Mouse (Mus musculus): Measurements from ENCODE around the gene Sox1. TPM values are rescaled to one million over a fixed set of nuclear protein-coding genes. Genes with fewer than 3 reads are reported as not detected.

Gene Sox1
- polyA plus RNA-seq, 1 experiment = not detected

DNA sequence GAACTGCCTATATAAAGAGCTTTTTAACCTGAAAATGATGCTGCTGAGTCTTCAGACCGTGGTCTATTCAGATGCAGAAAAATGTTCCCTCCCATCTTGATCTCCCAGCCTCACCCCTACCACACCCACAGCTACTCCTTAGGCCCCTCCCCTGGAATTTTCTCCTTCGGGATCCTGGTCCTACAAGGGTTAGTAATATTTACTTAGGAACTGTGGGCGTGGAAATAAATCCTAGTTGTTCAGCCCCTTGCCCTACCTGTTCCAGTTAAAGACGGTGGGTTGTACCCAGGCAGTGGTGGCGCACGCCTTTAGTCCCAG, 36.6 kb downstream of the Sox1 start:
- WGBS = 62% methylated on average over 6 of the region's 6 CpGs
- H3K36me3 ChIP-seq (ENCODE audit: control insufficient read depth, insufficient read depth, low read length) = no peaks in the 10 kb centered on the region
- no peaks in the 10 kb centered on the region for H3K4me1 ChIP-seq (ENCODE audit: control insufficient read depth, insufficient read depth, insufficient read length)
- H3K4me3 ChIP-seq (ENCODE audit: extremely low read depth, insufficient read depth, insufficient read length) = no peak overlapping the region
- TF ChIP-seq POLR2A (IDR thresholded peaks at IDR 0.05; ENCODE audit: low read depth, low read length) = no peak
- TF ChIP-seq CTCF (IDR thresholded peaks at IDR 0.05; ENCODE audit: extremely low read depth, insufficient read depth, insufficient read length, insufficient replicate concordance) = no peak
- no peak for DNase-seq (ENCODE audit: low read depth in 1 of 2, low spot score in 2 of 2)
- H3K27ac ChIP-seq (ENCODE audit: insufficient read depth, low read length) = no peak overlapping the region
- H3K27me3 ChIP-seq (ENCODE audit: control insufficient read depth, insufficient read depth, low read length) = peaks cover 5% of the 10 kb centered on the region; the same call in 1 of the 2 replicates

DNA sequence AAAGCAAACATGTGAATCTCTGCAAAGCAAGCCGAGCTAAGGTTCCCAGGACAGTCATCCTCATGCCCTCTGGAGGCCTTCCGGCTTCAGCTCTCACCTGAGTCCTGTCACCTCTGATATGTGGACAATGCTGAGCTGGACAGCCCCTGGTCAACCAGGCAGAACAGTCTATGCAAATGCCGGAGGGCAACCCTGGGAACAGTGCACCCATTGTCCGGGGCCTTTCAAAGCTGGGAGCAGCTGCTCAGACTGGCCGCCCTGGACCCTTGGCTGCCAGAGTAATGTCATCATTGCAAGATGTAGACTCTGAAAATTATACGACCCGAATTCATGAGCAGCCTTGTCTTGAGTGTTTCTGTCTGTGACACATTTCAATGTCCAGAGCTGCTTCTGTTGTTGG, 37.5 kb downstream of the Sox1 start:
- H3K27me3 ChIP-seq (ENCODE audit: control insufficient read depth, insufficient read depth, low read length) = peaks cover 5% of the 10 kb centered on the region; the same call in 1 of the 2 replicates
- TF ChIP-seq CTCF (IDR thresholded peaks at IDR 0.05; ENCODE audit: extremely low read depth, insufficient read depth, insufficient read length, insufficient replicate concordance) (no peak), POLR2A (IDR thresholded peaks at IDR 0.05; ENCODE audit: low read depth, low read length) (no peak)
- H3K27ac ChIP-seq (ENCODE audit: insufficient read depth, low read length) = no peak overlapping the region
- 78% methylated on average over 7 of the region's 7 CpGs for WGBS
- H3K4me1 ChIP-seq (ENCODE audit: control insufficient read depth, insufficient read depth, insufficient read length) = no peaks in the 10 kb centered on the region
- no peak overlapping the region for H3K4me3 ChIP-seq (ENCODE audit: extremely low read depth, insufficient read depth, insufficient read length)
- DNase-seq (ENCODE audit: low read depth in 1 of 2, low spot score in 2 of 2) = no peak
- no peaks in the 10 kb centered on the region for H3K36me3 ChIP-seq (ENCODE audit: control insufficient read depth, insufficient read depth, low read length)

DNA sequence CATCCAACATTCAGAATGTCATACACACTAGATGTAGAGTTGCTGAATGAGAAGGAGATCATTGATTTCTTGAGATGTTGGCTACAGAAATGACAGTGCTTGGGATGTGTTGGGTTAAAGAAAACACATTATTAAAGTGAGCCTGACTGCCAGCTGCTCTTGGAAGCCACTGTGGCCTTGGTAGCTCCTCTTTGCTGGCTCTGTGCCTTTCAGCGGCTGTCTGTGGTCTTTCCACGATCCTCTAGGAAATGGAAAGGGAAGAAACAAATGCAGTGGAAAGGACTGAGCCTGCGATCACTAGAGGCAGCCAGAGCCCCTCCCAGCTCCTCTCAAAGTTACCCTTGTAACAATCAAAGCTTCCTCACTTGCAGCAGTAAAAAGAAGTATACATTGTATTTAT, 39.7 kb downstream of the Sox1 start:
- no peak for DNase-seq (ENCODE audit: low read depth in 1 of 2, low spot score in 2 of 2)
- TF ChIP-seq CTCF (IDR thresholded peaks at IDR 0.05; ENCODE audit: extremely low read depth, insufficient read depth, insufficient read length, insufficient replicate concordance) = no peak
- no peak for TF ChIP-seq POLR2A (IDR thresholded peaks at IDR 0.05; ENCODE audit: low read depth, low read length)

DNA sequence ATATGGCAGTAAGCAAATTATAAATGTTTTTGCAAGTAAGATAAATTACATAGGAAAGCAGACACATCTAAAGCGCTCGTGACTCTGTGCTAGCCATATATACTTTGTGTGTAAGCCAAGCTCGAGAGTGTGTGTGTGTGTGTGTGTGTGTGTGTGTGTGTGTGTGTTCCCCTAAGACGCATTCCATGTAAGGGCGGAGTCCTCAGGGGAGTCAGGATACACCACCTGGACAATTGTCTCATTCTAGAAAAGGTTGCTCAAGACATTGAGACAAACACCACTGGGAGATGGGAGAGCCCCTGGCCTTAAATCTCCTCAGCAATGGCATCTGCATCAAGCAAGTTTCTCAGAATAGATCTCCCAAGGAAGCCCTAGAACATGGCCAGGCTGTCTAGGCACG, 42.9 kb downstream of the Sox1 start:
- Histone ChIP-seq H3K27me3 (ENCODE audit: control insufficient read depth, insufficient read depth, low read length) (no peaks in the 10 kb centered on the region), H3K4me3 (ENCODE audit: extremely low read depth, insufficient read depth, insufficient read length) (no peak overlapping the region), H3K4me1 (ENCODE audit: control insufficient read depth, insufficient read depth, insufficient read length) (no peaks in the 10 kb centered on the region), H3K36me3 (ENCODE audit: control insufficient read depth, insufficient read depth, low read length) (no peaks in the 10 kb centered on the region), H3K27ac (ENCODE audit: insufficient read depth, low read length) (no peak overlapping the region)
- no peak for TF ChIP-seq POLR2A (IDR thresholded peaks at IDR 0.05; ENCODE audit: low read depth, low read length)
- TF ChIP-seq CTCF (IDR thresholded peaks at IDR 0.05; ENCODE audit: extremely low read depth, insufficient read depth, insufficient read length, insufficient replicate concordance) = no peak
- WGBS = 79% methylated on average over 6 of the region's 6 CpGs
- DNase-seq (ENCODE audit: low read depth in 1 of 2, low spot score in 2 of 2) = no peak

More for the DNA sequence above, 39.7 kb downstream of the Sox1 start:
- peaks cover 5% of the 10 kb centered on the region; the same call in 1 of the 2 replicates for H3K27me3 ChIP-seq (ENCODE audit: control insufficient read depth, insufficient read depth, low read length)
- no peaks in the 10 kb centered on the region for H3K36me3 ChIP-seq (ENCODE audit: control insufficient read depth, insufficient read depth, low read length)
- H3K4me3 ChIP-seq (ENCODE audit: extremely low read depth, insufficient read depth, insufficient read length) = no peak overlapping the region
- WGBS = 60% methylated on average over 3 of the region's 3 CpGs
- no peak overlapping the region for H3K27ac ChIP-seq (ENCODE audit: insufficient read depth, low read length)
- no peaks in the 10 kb centered on the region for H3K4me1 ChIP-seq (ENCODE audit: control insufficient read depth, insufficient read depth, insufficient read length)

DNA sequence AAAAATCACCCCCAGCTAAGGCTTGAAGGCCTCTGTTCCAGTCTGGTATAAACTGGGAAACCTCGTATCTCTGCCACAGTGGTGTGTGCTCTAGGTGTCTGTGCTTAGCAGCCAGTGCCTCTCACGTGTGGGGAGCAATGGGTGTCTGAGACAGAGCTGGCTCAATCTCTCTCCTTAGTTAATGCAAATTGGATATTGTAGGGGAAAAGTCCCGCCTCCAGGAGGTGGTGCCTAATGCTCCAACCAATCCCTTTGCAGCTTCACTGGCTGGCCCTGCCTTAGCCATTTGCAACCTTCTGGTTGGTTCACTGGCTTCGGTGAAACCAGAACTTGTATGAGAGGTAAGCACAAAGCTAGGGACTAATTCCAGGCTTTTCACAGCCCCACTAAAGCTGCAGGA, 43.9 kb downstream of the Sox1 start:
- Histone ChIP-seq H3K4me1 (ENCODE audit: control insufficient read depth, insufficient read depth, insufficient read length) (no peaks in the 10 kb centered on the region), H3K4me3 (ENCODE audit: extremely low read depth, insufficient read depth, insufficient read length) (no peak overlapping the region), H3K27me3 (ENCODE audit: control insufficient read depth, insufficient read depth, low read length) (no peaks in the 10 kb centered on the region), H3K27ac (ENCODE audit: insufficient read depth, low read length) (no peak overlapping the region), H3K36me3 (ENCODE audit: control insufficient read depth, insufficient read depth, low read length) (no peaks in the 10 kb centered on the region)
- DNase-seq (ENCODE audit: low read depth in 1 of 2, low spot score in 2 of 2) = no peak
- TF ChIP-seq CTCF (IDR thresholded peaks at IDR 0.05; ENCODE audit: extremely low read depth, insufficient read depth, insufficient read length, insufficient replicate concordance) (no peak), POLR2A (IDR thresholded peaks at IDR 0.05; ENCODE audit: low read depth, low read length) (no peak)
- 39% methylated on average over 4 of the region's 4 CpGs for WGBS

DNA sequence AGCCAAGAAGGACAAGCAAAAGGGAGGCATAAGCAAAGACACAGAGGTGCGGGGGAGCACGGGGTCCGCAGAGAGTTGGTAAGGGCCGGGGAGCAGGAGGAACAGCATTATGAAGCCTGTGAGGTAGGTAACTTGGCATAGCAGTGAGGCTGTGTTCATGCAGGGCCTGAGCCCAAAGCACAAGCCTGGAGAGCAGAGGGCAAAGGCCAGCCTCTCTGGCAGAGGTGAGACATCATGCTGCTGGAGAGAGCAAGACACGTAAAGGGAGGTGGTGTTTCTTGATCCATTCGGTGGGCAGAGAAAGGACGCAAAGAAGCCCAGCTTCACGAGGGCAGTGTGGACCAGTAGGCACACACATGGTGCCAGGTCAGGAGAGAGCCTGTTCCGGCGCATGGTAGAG, 44.8 kb downstream of the Sox1 start:
- H3K27ac ChIP-seq (ENCODE audit: insufficient read depth, low read length) = no peak overlapping the region
- H3K27me3 ChIP-seq (ENCODE audit: control insufficient read depth, insufficient read depth, low read length) = no peaks in the 10 kb centered on the region
- DNase-seq (ENCODE audit: low read depth in 1 of 2, low spot score in 2 of 2) = no peak
- no peaks in the 10 kb centered on the region for H3K4me1 ChIP-seq (ENCODE audit: control insufficient read depth, insufficient read depth, insufficient read length)
- WGBS = 92% methylated on average over 10 of the region's 10 CpGs
- TF ChIP-seq CTCF (IDR thresholded peaks at IDR 0.05; ENCODE audit: extremely low read depth, insufficient read depth, insufficient read length, insufficient replicate concordance) = no peak
- TF ChIP-seq POLR2A (IDR thresholded peaks at IDR 0.05; ENCODE audit: low read depth, low read length) = no peak
- no peaks in the 10 kb centered on the region for H3K36me3 ChIP-seq (ENCODE audit: control insufficient read depth, insufficient read depth, low read length)
- no peak overlapping the region for H3K4me3 ChIP-seq (ENCODE audit: extremely low read depth, insufficient read depth, insufficient read length)

DNA sequence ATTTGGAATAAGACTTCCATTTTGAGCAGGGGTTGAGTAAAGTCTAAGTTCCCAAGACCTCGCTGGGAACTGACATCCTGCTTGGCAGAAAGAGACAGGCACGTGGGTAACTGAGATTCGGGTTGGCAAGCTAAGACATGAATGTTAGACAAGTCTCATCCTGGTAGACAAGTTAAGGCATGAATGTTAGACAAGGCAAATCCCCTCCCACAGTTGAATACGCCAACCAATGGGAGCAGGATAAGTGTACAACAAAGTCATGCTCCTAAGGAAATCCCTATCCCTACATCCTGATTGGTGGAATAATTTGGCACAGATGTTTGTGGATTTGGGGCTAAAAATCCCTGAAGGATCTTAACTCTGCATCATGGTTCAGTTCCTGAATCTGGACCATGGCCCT, 45.9 kb downstream of the Sox1 start:
- TF ChIP-seq CTCF (IDR thresholded peaks at IDR 0.05; ENCODE audit: extremely low read depth, insufficient read depth, insufficient read length, insufficient replicate concordance) = no peak
- no peak for TF ChIP-seq POLR2A (IDR thresholded peaks at IDR 0.05; ENCODE audit: low read depth, low read length)
- Histone ChIP-seq H3K4me3 (ENCODE audit: extremely low read depth, insufficient read depth, insufficient read length) (no peak overlapping the region), H3K27ac (ENCODE audit: insufficient read depth, low read length) (no peak overlapping the region), H3K36me3 (ENCODE audit: control insufficient read depth, insufficient read depth, low read length) (no peaks in the 10 kb centered on the region), H3K4me1 (ENCODE audit: control insufficient read depth, insufficient read depth, insufficient read length) (no peaks in the 10 kb centered on the region), H3K27me3 (ENCODE audit: control insufficient read depth, insufficient read depth, low read length) (no peaks in the 10 kb centered on the region)
- 87% methylated on average over 4 of the region's 4 CpGs for WGBS
- DNase-seq (ENCODE audit: low read depth in 1 of 2, low spot score in 2 of 2) = no peak
